Mouse (Mus musculus) embryonic facial prominence, embryonic 12.5 days (tissue): ENCODE results near the gene Insyn1. TPM values are rescaled to one million over a fixed set of nuclear protein-coding genes. Genes with fewer than 3 reads are reported as not detected.

Experiments used
- ATAC-seq: fragments of 200-750 bp; cut with Nextera tagmentation; 2 replicates; pipeline ENCODE4 v1.8.0; 2017; ENCODE audit not compliant: insufficient number of reproducible peaks, insufficient read depth, low FRiP score, low TSS enrichment
- H3K27ac ChIP-seq: fragments of 300-500 bp; sonication (generic); 2 replicates; pipeline ENCODE4 v1.5.1; 2016; ENCODE audit warnings: mild to moderate bottlenecking
- H3K27me3 ChIP-seq: fragments of 300-500 bp; sonication (generic); 2 replicates; pipeline ENCODE4 v1.6.1; 2016; ENCODE audit warnings: mild to moderate bottlenecking, moderate library complexity
- H3K36me3 ChIP-seq: fragments of 300-500 bp; sonication (generic); 2 replicates; pipeline ENCODE4 v1.6.1; 2016; ENCODE audit warnings: mild to moderate bottlenecking
- H3K4me1 ChIP-seq: fragments of 300-500 bp; sonication (generic); 2 replicates; pipeline ENCODE4 v1.6.1; 2016
- H3K4me2 ChIP-seq: fragments of 300-500 bp; sonication (generic); replicated peaks from 2 replicates; pipeline ENCODE4 v1.6.1; 2016; ENCODE audit warnings: mild to moderate bottlenecking, moderate library complexity
- H3K4me3 ChIP-seq: fragments of 300-500 bp; sonication (generic); 2 replicates; pipeline ENCODE4 v1.5.1; 2016; ENCODE audit warnings: mild to moderate bottlenecking
- H3K9ac ChIP-seq: fragments of 300-500 bp; sonication (generic); 2 replicates; pipeline ENCODE4 v1.6.1; 2016; ENCODE audit warnings: mild to moderate bottlenecking, moderate library complexity
- H3K9me3 ChIP-seq: fragments of 300-500 bp; sonication (generic); 2 replicates; pipeline ENCODE4 v1.6.1; 2016; ENCODE audit warnings: mild to moderate bottlenecking, moderate library complexity
- WGBS: fragments of 180-500 bp; shearing (Covaris S2); methylation state at CpG from one replicate; pipeline ENCODE4 v1.1.7; 2016; 5-methylcytosine and 5-hydroxymethylcytosine counted together
- polyA plus RNA-seq: library from polyadenylated mRNA; unstranded; fragments of >200 nt; fragmentation: Nextera tagmentation; extraction: Ambion mirVana; gene quantifications from 2 replicates; pipeline ENCODE4 v1.2.1, GENCODE M21; 2016

The Insyn1 gene
- polyA plus RNA-seq, 1 experiment from 2014 or later, result 5.9 TPM

- H3K9me3 ChIP-seq, result no peaks in the 10 kb centered on the region
- ATAC-seq, result no peak
- no peak overlapping the region for H3K9ac ChIP-seq
- WGBS, result 82% methylated on average over 5 of the region's 5 CpGs
- H3K27ac ChIP-seq, result no peak overlapping the region
- no peaks in the 10 kb centered on the region for H3K36me3 ChIP-seq
- peaks cover 18% of the 10 kb centered on the region for H3K4me1 ChIP-seq
- no peaks in the 10 kb centered on the region for H3K27me3 ChIP-seq
- H3K4me2 ChIP-seq, result no peak overlapping the region
- no peak overlapping the region for H3K4me3 ChIP-seq
Observed at GRCm38 (mm10) chr9:58453791-58454378, 34.5 kb upstream of the Insyn1 start.

GRCm38 (mm10) chr9:58454886-58455285 lies 33.5 kb upstream of the Insyn1 start:
- WGBS, result 40% methylated on average over 3 of the region's 3 CpGs
- no peak for ATAC-seq
- Histone ChIP-seq H3K4me2 (no peak overlapping the region), H3K9me3 (no peaks in the 10 kb centered on the region), H3K9ac (no peak overlapping the region), H3K36me3 (no peaks in the 10 kb centered on the region), H3K4me3 (no peak overlapping the region), H3K4me1 (peaks cover 18% of the 10 kb centered on the region), H3K27ac (no peak overlapping the region), H3K27me3 (no peaks in the 10 kb centered on the region)

GRCm38 (mm10) chr9:58455798-58456197 lies 32.6 kb upstream of the Insyn1 start:
- H3K27ac ChIP-seq, result no peak overlapping the region

GRCm38 (mm10) chr9:58457481-58457955 lies 30.9 kb upstream of the Insyn1 start:
- H3K4me3 ChIP-seq, result no peak overlapping the region
- peaks cover 18% of the 10 kb centered on the region for H3K4me1 ChIP-seq
- no peak overlapping the region for H3K9ac ChIP-seq
- peak overlapping the region; percentile 41; the same call in 1 of the 2 replicates for H3K27ac ChIP-seq
- H3K36me3 ChIP-seq, result no peaks in the 10 kb centered on the region
- WGBS, result 39% methylated on average over 7 of the region's 7 CpGs
- ATAC-seq, result peak; percentile 37; the same call in 1 of the 2 replicates
- no peak overlapping the region for H3K4me2 ChIP-seq
- no peaks in the 10 kb centered on the region for H3K27me3 ChIP-seq
- H3K9me3 ChIP-seq, result no peaks in the 10 kb centered on the region

More at GRCm38 (mm10) chr9:58455798-58456197, 32.6 kb upstream of the Insyn1 start:
- H3K27me3 ChIP-seq, result no peaks in the 10 kb centered on the region
- H3K4me3 ChIP-seq, result no peak overlapping the region
- H3K9ac ChIP-seq, result no peak overlapping the region
- no peak overlapping the region for H3K4me2 ChIP-seq
- no peak for ATAC-seq
- H3K4me1 ChIP-seq, result peaks cover 18% of the 10 kb centered on the region
- H3K9me3 ChIP-seq, result no peaks in the 10 kb centered on the region
- no peaks in the 10 kb centered on the region for H3K36me3 ChIP-seq
- 16% methylated on average over 13 of the region's 13 CpGs for WGBS

GRCm38 (mm10) chr9:58458341-58458740 lies 30.1 kb upstream of the Insyn1 start:
- Histone ChIP-seq H3K4me2 (no peak overlapping the region), H3K9me3 (no peaks in the 10 kb centered on the region), H3K27me3 (no peaks in the 10 kb centered on the region), H3K9ac (no peak overlapping the region), H3K36me3 (no peaks in the 10 kb centered on the region), H3K27ac (no peak overlapping the region), H3K4me1 (peaks cover 18% of the 10 kb centered on the region), H3K4me3 (no peak overlapping the region)
- ATAC-seq, result no peak
- 75% methylated on average over 3 of the region's 3 CpGs for WGBS

GRCm38 (mm10) chr9:58458856-58459553 lies 29.4 kb upstream of the Insyn1 start:
- H3K27ac ChIP-seq, result no peak overlapping the region
- no peaks in the 10 kb centered on the region for H3K36me3 ChIP-seq
- WGBS, result 79% methylated on average over 6 of the region's 6 CpGs
- H3K27me3 ChIP-seq, result no peaks in the 10 kb centered on the region
- no peak overlapping the region for H3K4me2 ChIP-seq
- no peak overlapping the region for H3K4me3 ChIP-seq
- no peaks in the 10 kb centered on the region for H3K9me3 ChIP-seq
- no peak for ATAC-seq
- peaks cover 18% of the 10 kb centered on the region for H3K4me1 ChIP-seq
- H3K9ac ChIP-seq, result no peak overlapping the region

- Histone ChIP-seq H3K9me3 (no peaks in the 10 kb centered on the region), H3K27ac (no peak overlapping the region), H3K36me3 (no peaks in the 10 kb centered on the region), H3K4me1 (no peaks in the 10 kb centered on the region), H3K4me2 (no peak overlapping the region), H3K4me3 (no peak overlapping the region), H3K9ac (no peak overlapping the region), H3K27me3 (no peaks in the 10 kb centered on the region)
- 75% methylated on average over 5 of the region's 5 CpGs for whole genome bisulfite sequencing
- no peak for ATAC-seq
Observed at GRCm38 (mm10) chr9:58467345-58468025, 20.9 kb upstream of the Insyn1 start.

- Histone ChIP-seq H3K4me2 (no peak overlapping the region), H3K27ac (no peak overlapping the region), H3K27me3 (no peaks in the 10 kb centered on the region), H3K9me3 (no peaks in the 10 kb centered on the region), H3K9ac (no peak overlapping the region), H3K4me3 (no peak overlapping the region), H3K4me1 (no peaks in the 10 kb centered on the region), H3K36me3 (no peaks in the 10 kb centered on the region)
- WGBS, result 45% methylated on average over 6 of the region's 6 CpGs
- no peak for ATAC-seq
Observed at GRCm38 (mm10) chr9:58470466-58470865, 17.9 kb upstream of the Insyn1 start.

GRCm38 (mm10) chr9:58473211-58473815 lies 15.1 kb upstream of the Insyn1 start:
- Histone ChIP-seq H3K4me3 (no peak overlapping the region), H3K27ac (no peak overlapping the region), H3K4me2 (no peak overlapping the region), H3K9me3 (no peaks in the 10 kb centered on the region), H3K27me3 (0 out of 2 replicates have a peak, but pooled peaks cover 2% of the 10 kb centered on the region), H3K9ac (no peak overlapping the region), H3K36me3 (no peaks in the 10 kb centered on the region), H3K4me1 (no peaks in the 10 kb centered on the region)
- ATAC-seq, result no peak
- 65% methylated on average over 8 of the region's 8 CpGs for WGBS

- 12% methylated on average over 3 of the region's 3 CpGs for WGBS
- Histone ChIP-seq H3K9me3 (no peaks in the 10 kb centered on the region), H3K27ac (no peak overlapping the region), H3K4me2 (no peak overlapping the region), H3K27me3 (peaks cover 25% of the 10 kb centered on the region), H3K36me3 (0 out of 2 replicates have a peak, but pooled peaks cover under 1% of the 10 kb centered on the region), H3K4me3 (no peak overlapping the region), H3K9ac (no peak overlapping the region), H3K4me1 (peaks cover 22% of the 10 kb centered on the region)
- no peak for ATAC-seq
Observed at GRCm38 (mm10) chr9:58487076-58487475, 1.3 kb upstream of the Insyn1 start.

- peak; percentile 44; the same call in 1 of the 2 replicates for ATAC-seq
- Histone ChIP-seq H3K27me3 (peaks cover 25% of the 10 kb centered on the region), H3K27ac (no peak overlapping the region)
Observed at GRCm38 (mm10) chr9:58489133-58489864, 896 bp downstream of the Insyn1 start.

More at GRCm38 (mm10) chr9:58489133-58489864, 896 bp downstream of the Insyn1 start:
- Histone ChIP-seq H3K9ac (peak overlapping the region; percentile 81), H3K9me3 (no peaks in the 10 kb centered on the region), H3K4me1 (peaks cover 22% of the 10 kb centered on the region), H3K36me3 (0 out of 2 replicates have a peak, but pooled peaks cover 2% of the 10 kb centered on the region), H3K4me3 (peak overlapping the region; percentile 64), H3K4me2 (peak overlapping the region; percentile 91)
- WGBS, result 2% methylated on average over 13 of the region's 13 CpGs
